Mouse (Mus musculus) cerebellum, adult 2 months (tissue): ENCODE results near the gene Acta2. TPM values are rescaled to one million over a fixed set of nuclear protein-coding genes. Genes with fewer than 3 reads are reported as not detected.

ENCODE experiments used
- DNase-seq, 2 experiments: peaks; one replicate each; pipeline ENCODE4 v3.0.0; 2021
- H3K27ac ChIP-seq: fragments of 200-500 bp; 2 replicates; pipeline ENCODE4 v1.5.1; 2012; ENCODE audit warnings: low read length, control low read depth, inconsistent platforms; ENCODE audit not compliant: insufficient read depth
- H3K27me3 ChIP-seq: fragments of 200-500 bp; 2 replicates; pipeline ENCODE4 v1.6.1; 2012; ENCODE audit warnings: inconsistent platforms, mild to moderate bottlenecking, low read length, moderate library complexity; ENCODE audit not compliant: control insufficient read depth, insufficient read depth
- H3K4me1 ChIP-seq: fragments of 200-500 bp; 2 replicates; pipeline ENCODE4 v1.6.1; 2011; ENCODE audit warnings: low read length; ENCODE audit not compliant: control insufficient read depth, insufficient read depth
- H3K4me3 ChIP-seq: fragments of 200-500 bp; replicated peaks from 2 replicates; pipeline ENCODE3; 2011; ENCODE audit warnings: mild to moderate bottlenecking, low read depth, low read length, control low read depth; ENCODE audit not compliant: insufficient read depth
- CTCF ChIP-seq: fragments of 200-500 bp; IDR thresholded peaks from 2 replicates; pipeline ENCODE4 v1.5.1; 2011; ENCODE audit warnings: low read depth, mild to moderate bottlenecking, control low read depth, low read length, moderate library complexity, borderline replicate concordance; ENCODE audit not compliant: insufficient read depth
- POLR2A ChIP-seq: fragments of 200-500 bp; IDR thresholded peaks from 2 replicates; pipeline ENCODE4 v1.6.1; 2011; ENCODE audit warnings: low read length, control low read depth, borderline replicate concordance; ENCODE audit not compliant: insufficient read depth
- WGBS: fragments of 180-500 bp; shearing (Covaris S2); methylation state at CpG from one replicate; pipeline ENCODE4 v1.1.7; 2018; 5-methylcytosine and 5-hydroxymethylcytosine counted together
- polyA plus RNA-seq: library from polyadenylated mRNA; depleted of rRNA; stranded (reverse); fragments of >200 nt; gene quantifications from 2 replicates; pipeline ENCODE4 v1.2.3, GENCODE M21; 2012

The Acta2 gene
- polyA plus RNA-seq, 1 experiment = 28.4 TPM

DNA sequence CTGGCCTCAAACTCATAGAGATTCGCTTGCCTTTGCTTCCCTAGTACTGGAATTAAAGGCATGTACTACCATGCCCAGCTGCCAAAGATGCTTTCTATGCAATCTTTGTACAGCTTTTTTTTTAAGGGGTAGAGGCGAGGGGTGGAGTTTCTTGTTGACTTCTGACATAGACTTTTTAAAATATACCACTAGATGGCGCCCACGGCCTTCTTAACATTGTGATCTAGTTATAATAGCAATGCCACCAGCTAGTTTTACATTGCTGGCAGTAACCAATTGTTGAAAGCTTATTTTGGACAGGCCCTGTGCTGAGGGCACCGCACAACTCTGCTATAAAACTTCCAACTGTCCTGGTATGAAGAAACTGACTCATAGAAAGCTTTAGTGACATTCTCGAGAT, 11.3 kb downstream of the Acta2 start:
- peak in 1 of 2 experiments; percentile 41 for DNase-seq
- no peaks in the 10 kb centered on the region for H3K27me3 ChIP-seq
- H3K4me3 ChIP-seq = no peak overlapping the region
- peak; percentile 32; the same call in 1 of the 2 replicates for TF ChIP-seq CTCF
- no peak for TF ChIP-seq POLR2A
- no peak overlapping the region for H3K27ac ChIP-seq
- WGBS = 19% methylated on average over 6 of the region's 6 CpGs
- H3K4me1 ChIP-seq = no peaks in the 10 kb centered on the region

DNA sequence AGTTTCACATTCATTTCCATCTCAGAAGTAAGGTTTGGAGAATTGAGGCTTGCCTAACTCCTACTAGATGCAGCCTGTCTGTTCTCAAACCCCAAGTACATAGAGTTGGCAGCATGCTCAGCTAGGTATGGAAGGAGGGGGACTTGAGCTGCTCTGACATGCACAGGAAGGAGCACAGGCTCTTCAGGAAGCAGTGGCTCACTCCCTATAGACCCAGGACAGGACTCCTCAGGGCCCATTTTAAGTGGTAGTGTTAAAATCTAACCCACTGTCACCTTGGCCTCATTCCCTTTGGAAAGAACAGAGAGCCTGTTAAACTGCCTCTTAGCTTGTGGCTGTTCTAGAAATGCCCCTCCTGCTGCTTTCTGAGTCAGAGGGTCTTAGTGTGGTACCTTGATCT, 12.5 kb downstream of the Acta2 start:
- DNase-seq = no peak
- H3K27me3 ChIP-seq = no peaks in the 10 kb centered on the region
- TF ChIP-seq CTCF = no peak
- no peak for TF ChIP-seq POLR2A

DNA sequence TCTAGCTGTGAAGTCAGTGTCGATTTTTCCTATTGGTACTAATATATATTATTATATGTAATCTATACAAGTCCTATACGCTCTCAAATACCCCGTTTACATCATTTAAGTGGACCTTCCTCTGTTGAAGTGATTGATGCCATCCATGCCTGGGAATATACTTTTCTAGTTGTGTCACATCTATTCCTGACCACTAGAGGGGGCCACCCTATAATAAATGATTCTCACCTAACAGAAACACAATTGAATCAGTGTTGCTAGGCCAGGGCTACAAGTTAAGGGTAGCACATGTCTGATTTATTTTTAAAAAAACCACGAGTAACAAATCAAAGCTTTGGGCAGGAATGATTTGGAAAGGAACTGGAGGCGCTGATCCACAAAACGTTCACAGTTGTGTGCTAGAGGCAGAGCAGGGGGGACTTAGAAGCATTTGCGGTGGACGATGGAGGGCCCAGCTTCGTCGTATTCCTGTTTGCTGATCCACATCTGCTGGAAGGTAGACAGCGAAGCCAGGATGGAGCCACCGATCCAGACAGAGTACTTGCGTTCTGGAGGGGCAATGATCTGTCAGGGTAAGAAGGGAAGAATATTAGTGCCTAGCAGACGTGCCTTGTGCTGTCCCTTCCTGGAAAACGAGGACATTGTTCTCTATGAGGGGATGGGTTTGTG, 14.0 kb downstream of the Acta2 start:
- TF ChIP-seq POLR2A (no peak), CTCF (peak; percentile 32; the same call in 1 of the 2 replicates)
- WGBS = 63% methylated on average over 15 of the region's 15 CpGs
- peak in 1 of 2 experiments; percentile 9 for DNase-seq
- H3K27ac ChIP-seq = no peak overlapping the region
- H3K27me3 ChIP-seq = no peaks in the 10 kb centered on the region
- no peaks in the 10 kb centered on the region for H3K4me1 ChIP-seq
- H3K4me3 ChIP-seq = no peak overlapping the region

More for the DNA sequence above, 12.5 kb downstream of the Acta2 start:
- Histone ChIP-seq H3K27ac (no peak overlapping the region), H3K4me1 (no peaks in the 10 kb centered on the region), H3K4me3 (no peak overlapping the region)

DNA sequence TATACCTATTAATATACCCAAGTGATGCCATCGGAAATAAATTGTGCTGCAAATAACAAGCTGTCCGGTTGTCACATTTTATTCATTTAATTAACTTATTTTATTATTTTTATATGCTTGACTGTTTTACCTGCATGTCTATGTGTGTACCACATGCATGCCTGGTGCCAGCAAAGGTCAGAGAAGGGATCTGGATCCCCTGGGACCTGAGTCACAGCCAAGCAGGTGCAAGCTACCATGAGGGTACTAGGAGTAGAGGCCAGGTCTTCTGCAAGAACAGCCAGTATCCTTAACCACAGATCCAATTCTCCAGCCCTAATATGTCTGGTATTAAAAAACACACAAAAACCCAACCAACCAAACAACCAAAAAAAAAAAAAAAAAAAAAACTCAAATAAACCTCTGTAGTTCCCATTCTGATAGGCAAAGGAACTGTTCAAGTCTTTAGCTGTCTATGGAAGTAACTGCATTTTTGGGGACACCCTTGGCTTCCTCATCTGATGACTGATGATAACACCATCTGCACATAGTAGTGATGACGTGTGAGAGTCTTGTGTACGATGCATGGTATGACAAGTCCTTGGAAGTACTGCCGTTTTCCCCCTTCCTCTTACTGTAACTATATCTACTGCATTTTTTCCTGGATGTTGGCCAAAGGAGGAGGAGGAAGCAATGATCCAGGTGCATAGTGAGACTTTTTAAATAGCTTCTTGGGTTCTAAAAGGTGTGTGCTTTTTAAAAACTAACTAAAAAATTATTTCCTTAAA, 14.9 kb downstream of the Acta2 start:
- TF ChIP-seq POLR2A (no peak), CTCF (no peak)
- H3K4me1 ChIP-seq = no peaks in the 10 kb centered on the region
- no peaks in the 10 kb centered on the region for H3K27me3 ChIP-seq
- 90% methylated on average over 5 of the region's 5 CpGs for WGBS
- no peak for DNase-seq
- H3K27ac ChIP-seq = no peak overlapping the region
- no peak overlapping the region for H3K4me3 ChIP-seq

DNA sequence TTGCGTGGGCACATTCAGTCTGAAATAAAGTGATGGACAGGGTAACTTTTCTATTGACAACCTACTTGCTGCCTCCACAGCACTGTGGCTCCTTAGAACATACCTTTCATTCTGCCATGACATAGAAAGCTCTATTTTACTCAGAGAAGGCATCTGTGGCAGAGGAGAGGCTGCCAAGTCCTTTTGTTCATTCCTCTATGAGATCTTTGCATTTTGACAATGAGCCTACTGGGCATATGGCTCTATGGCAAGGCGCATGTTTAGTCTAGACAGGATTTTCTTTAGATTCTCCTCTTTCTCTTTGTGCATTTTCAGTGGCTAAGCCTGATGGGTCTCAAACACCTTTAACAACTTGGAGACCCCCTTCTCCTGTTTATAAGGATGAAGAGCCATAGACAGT, 17.6 kb downstream of the Acta2 start:
- WGBS = 83% methylated on average over 2 of the region's 2 CpGs
- Histone ChIP-seq H3K27me3 (no peaks in the 10 kb centered on the region), H3K4me1 (no peaks in the 10 kb centered on the region), H3K4me3 (no peak overlapping the region), H3K27ac (no peak overlapping the region)
- TF ChIP-seq POLR2A (no peak), CTCF (no peak)
- no peak for DNase-seq

DNA sequence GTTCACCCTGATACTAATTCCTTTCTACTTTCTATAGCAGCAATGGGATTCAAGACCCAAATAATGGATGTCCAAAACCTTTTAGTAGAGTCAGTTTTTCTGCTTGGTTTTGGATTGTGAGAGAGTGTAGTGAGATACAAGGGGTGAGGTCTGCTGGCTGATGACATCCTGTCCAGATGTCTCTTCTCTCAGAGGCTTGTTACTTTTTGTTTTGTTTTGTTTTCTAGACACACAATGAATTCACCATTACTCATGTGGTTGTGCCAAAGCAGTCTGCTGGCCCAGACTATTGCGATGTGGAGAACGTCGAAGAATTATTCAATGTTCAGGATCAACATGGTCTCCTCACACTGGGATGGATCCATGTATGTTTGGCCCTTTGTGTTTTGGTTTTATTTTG, 19.3 kb downstream of the Acta2 start:
- Histone ChIP-seq H3K4me3 (no peak overlapping the region), H3K4me1 (no peaks in the 10 kb centered on the region), H3K27me3 (no peaks in the 10 kb centered on the region), H3K27ac (no peak overlapping the region)
- no peak for DNase-seq
- WGBS = 97% methylated on average over 3 of the region's 3 CpGs
- TF ChIP-seq POLR2A (no peak), CTCF (no peak)

DNA sequence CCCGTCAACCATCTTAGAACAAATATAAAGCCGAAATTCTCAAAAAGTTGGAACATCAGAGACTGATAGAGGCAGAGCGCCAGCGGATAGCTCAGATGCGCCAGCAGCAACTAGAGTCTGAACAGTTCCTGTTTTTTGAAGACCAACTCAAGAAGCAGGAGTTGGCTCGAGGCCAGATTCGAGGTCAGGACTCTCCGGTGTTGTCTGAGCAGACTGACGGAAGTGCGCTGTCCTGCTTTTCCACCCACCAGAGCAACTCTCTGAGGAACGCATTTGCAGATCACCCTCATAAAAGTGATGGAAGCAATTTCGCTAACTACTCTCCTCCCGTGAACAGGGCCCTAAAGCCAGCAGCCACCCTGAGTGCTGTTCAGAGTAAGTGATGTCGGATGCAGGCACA, 21.4 kb downstream of the Acta2 start:
- Histone ChIP-seq H3K27ac (no peak overlapping the region), H3K27me3 (no peaks in the 10 kb centered on the region), H3K4me1 (no peaks in the 10 kb centered on the region), H3K4me3 (no peak overlapping the region)
- TF ChIP-seq POLR2A (no peak), CTCF (no peak)
- DNase-seq = peak in 1 of 2 experiments; percentile 24
- 62% methylated on average over 14 of the region's 14 CpGs for WGBS

DNA sequence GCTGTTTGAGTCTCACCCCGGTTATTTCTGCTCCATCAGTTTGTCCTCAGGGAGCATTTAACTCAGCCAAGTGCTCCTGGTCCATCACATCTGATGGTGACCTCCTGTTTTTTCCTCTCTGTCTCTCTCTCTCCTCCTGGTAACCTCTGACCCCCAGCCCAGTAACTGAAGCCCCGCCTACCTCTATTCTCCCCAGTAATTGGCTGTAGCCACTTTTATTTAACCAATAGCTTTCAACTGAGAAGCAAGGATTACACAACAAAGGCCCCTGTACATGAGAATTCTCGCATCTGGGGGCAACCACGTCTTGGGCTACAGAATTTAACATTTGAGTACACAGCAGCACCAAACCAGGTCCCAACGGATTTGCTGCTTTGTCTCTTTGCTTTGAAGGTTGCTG, 23.1 kb downstream of the Acta2 start:
- H3K27me3 ChIP-seq = no peaks in the 10 kb centered on the region
- H3K4me3 ChIP-seq = no peak overlapping the region
- 69% methylated on average over 5 of the region's 5 CpGs for WGBS
- DNase-seq = no peak
- no peak for TF ChIP-seq CTCF
- H3K4me1 ChIP-seq = no peaks in the 10 kb centered on the region
- no peak overlapping the region for H3K27ac ChIP-seq

DNA sequence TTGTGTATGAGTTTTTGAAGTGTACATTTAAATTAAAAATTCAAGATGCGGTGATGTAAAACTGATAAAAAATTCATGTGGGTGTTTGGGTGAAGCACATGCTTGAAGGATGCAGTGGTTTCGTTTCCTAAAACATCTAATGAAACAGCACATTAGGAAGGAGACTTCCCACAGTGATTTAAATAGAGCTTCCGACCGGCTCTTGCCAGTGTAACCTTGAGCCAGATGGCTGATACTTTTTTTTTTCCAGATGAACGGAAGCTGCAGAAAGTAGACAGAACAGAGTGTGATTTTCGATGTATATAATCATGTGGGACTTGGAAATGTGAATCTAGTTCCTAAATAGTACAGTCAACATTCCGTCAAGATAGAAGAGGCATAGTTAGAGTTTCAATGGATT, 23.8 kb downstream of the Acta2 start:
- peak in 1 of 2 experiments; percentile 20 for DNase-seq

More for the DNA sequence above, 23.8 kb downstream of the Acta2 start:
- WGBS = 30% methylated on average over 7 of the region's 7 CpGs
- TF ChIP-seq CTCF = no peak
- TF ChIP-seq POLR2A = no peak
- H3K4me3 ChIP-seq = no peak overlapping the region
- no peaks in the 10 kb centered on the region for H3K27me3 ChIP-seq
- no peak overlapping the region for H3K27ac ChIP-seq
- H3K4me1 ChIP-seq = no peaks in the 10 kb centered on the region
